Mouse (Mus musculus) brain, embryonic 18.5 days (tissue): ENCODE data around the gene Nfib.
A peak's percentile ranks its signal among the peaks of the same experiment; 100 is the strongest.

ENCODE experiments used
- DNase-seq: peaks from one replicate; pipeline ENCODE4 v3.0.0-alpha.2; 2012; ENCODE audit warnings: low read depth, low spot score

Nfib gene

GRCm38 (mm10) chr4:82360081-82360511 lies 345.5 kb downstream of the Nfib start:
- DNase-seq: no peak

- DNase-seq: no peak
Measured at GRCm38 (mm10) chr4:82359110-82359509, 346.4 kb downstream of the Nfib start.

- DNase-seq: no peak
Measured at GRCm38 (mm10) chr4:82349006-82349405, 356.5 kb downstream of the Nfib start.

- peak; percentile 51 for DNase-seq
Measured at GRCm38 (mm10) chr4:82344787-82345186, 360.8 kb downstream of the Nfib start.

- DNase-seq: no peak
Measured at GRCm38 (mm10) chr4:82344224-82344623, 361.3 kb downstream of the Nfib start.

GRCm38 (mm10) chr4:82338930-82339329 lies 366.6 kb downstream of the Nfib start:
- no peak for DNase-seq

GRCm38 (mm10) chr4:82338481-82338880 lies 367.1 kb downstream of the Nfib start:
- DNase-seq: no peak

GRCm38 (mm10) chr4:82336951-82337381 lies 368.6 kb downstream of the Nfib start:
- peak; percentile 22 for DNase-seq

GRCm38 (mm10) chr4:82335266-82335865 lies 370.2 kb downstream of the Nfib start:
- no peak for DNase-seq

GRCm38 (mm10) chr4:82333413-82333812 lies 372.1 kb downstream of the Nfib start:
- no peak for DNase-seq

- DNase-seq: no peak
Measured at GRCm38 (mm10) chr4:82330095-82330494, 375.5 kb downstream of the Nfib start.

GRCm38 (mm10) chr4:82326140-82326529 lies 379.4 kb downstream of the Nfib start:
- no peak for DNase-seq

GRCm38 (mm10) chr4:82325409-82326139 lies 380.0 kb downstream of the Nfib start:
- no peak for DNase-seq

GRCm38 (mm10) chr4:82324977-82325376 lies 380.6 kb downstream of the Nfib start:
- DNase-seq: no peak

GRCm38 (mm10) chr4:82321008-82321407 lies 384.5 kb downstream of the Nfib start:
- DNase-seq: no peak

- no peak for DNase-seq
Measured at GRCm38 (mm10) chr4:82319388-82319787, 386.2 kb downstream of the Nfib start.

GRCm38 (mm10) chr4:82316168-82316567 lies 389.4 kb downstream of the Nfib start:
- no peak for DNase-seq

- DNase-seq: no peak
Measured at GRCm38 (mm10) chr4:82315710-82316109, 389.8 kb downstream of the Nfib start.

GRCm38 (mm10) chr4:82310924-82311734 lies 394.4 kb downstream of the Nfib start:
- no peak for DNase-seq

GRCm38 (mm10) chr4:82306045-82306444 lies 399.5 kb downstream of the Nfib start:
- DNase-seq: no peak

GRCm38 (mm10) chr4:82304148-82304871 lies 401.2 kb downstream of the Nfib start:
- peak; percentile 39 for DNase-seq
